25 mouse cellular contexts compared by ENCODE assay signal in genomic region chr5:107173483-107173882, GRCm38 (mm10).
A peak's percentile ranks its signal among the peaks of the same experiment; 100 is the strongest.
DNase-seq lines count a peak whose midpoint lies in the region; ATAC-seq lines count a peak whose summit lies in the region.
"Had no signal": no experiment of that assay in that cellular context is flagged by ENCODE, and none has a peak within 500 bp of the region (broad histone marks: within the 10 kb centered on the region; RNA-seq: fewer than 3 reads in every experiment).

No protein-coding gene starts in this region.

- H3K4me1 ChIP-seq in liver, embryonic 12.5 days: peaks cover 24% of the 10 kb centered on the region
- H3K4me1 ChIP-seq in liver, embryonic 15.5 days (replicated peaks): peaks cover 19% of the 10 kb centered on the region

- no peaks in the 10 kb centered on the region for H3K27me3 ChIP-seq in liver, embryonic 12.5 days (replicated peaks)
- no peaks in the 10 kb centered on the region for H3K27me3 ChIP-seq in liver, embryonic 15.5 days
- H3K27me3 ChIP-seq: embryonic facial prominence, embryonic 12.5 days; embryonic facial prominence, embryonic 15.5 days; heart, embryonic 13.5 days; hindbrain, embryonic 12.5 days; hindbrain, embryonic 15.5 days had no signal

- no peaks in the 10 kb centered on the region for H3K36me3 ChIP-seq in liver, embryonic 12.5 days
- H3K36me3 ChIP-seq in liver, embryonic 15.5 days (replicated peaks): no peaks in the 10 kb centered on the region
- H3K36me3 ChIP-seq: embryonic facial prominence, embryonic 15.5 days; hindbrain, embryonic 12.5 days; hindbrain, embryonic 15.5 days had no signal

- H3K27ac ChIP-seq in liver, embryonic 12.5 days: no peak overlapping the region
- H3K27ac ChIP-seq in liver, embryonic 15.5 days (replicated peaks): no peak overlapping the region
- H3K27ac ChIP-seq: embryonic facial prominence, embryonic 12.5 days; embryonic facial prominence, embryonic 15.5 days; forebrain, embryonic 13.5 days; heart, adult 2 months; heart, embryonic 10.5 days; heart, embryonic 13.5 days; hindbrain, embryonic 12.5 days; hindbrain, embryonic 15.5 days had no signal

- no peak overlapping the region for H3K4me2 ChIP-seq in liver, embryonic 12.5 days
- H3K4me2 ChIP-seq in liver, embryonic 15.5 days: no peak overlapping the region
- H3K4me2 ChIP-seq: embryonic facial prominence, embryonic 12.5 days; embryonic facial prominence, embryonic 15.5 days; forebrain, embryonic 13.5 days; heart, embryonic 13.5 days; hindbrain, embryonic 12.5 days; hindbrain, embryonic 15.5 days had no signal

- no peak overlapping the region for H3K4me3 ChIP-seq in liver, embryonic 12.5 days
- no peak overlapping the region for H3K4me3 ChIP-seq in liver, embryonic 15.5 days (replicated peaks)
- H3K4me3 ChIP-seq: embryonic facial prominence, embryonic 12.5 days; embryonic facial prominence, embryonic 15.5 days; forebrain, embryonic 13.5 days; heart, adult 2 months; heart, embryonic 10.5 days; heart, embryonic 13.5 days; hindbrain, embryonic 12.5 days; hindbrain, embryonic 15.5 days had no signal

- peak; percentile 29 for DNase-seq in c-Kit-positive CD71-positive TER-119-negative erythroid progenitor cells, embryonic 14.5 days (ENCODE audit: low read depth)
- peak; percentile 29 for DNase-seq in c-Kit-positive CD71-positive TER-119-positive erythroid progenitor cells, embryonic 14.5 days (ENCODE audit: low spot score)
- no peak for DNase-seq in cerebellum, adult 18-20 months
- DNase-seq in urinary bladder, adult 18-20 months (ENCODE audit: low spot score in 2 of 2): no peak
- no peak for DNase-seq in urinary bladder, postnatal 25 days (ENCODE audit: low spot score)
- DNase-seq: adrenal gland, adult 2 months; adrenal gland, postnatal 14 days; cerebellum, adult 2 months; cerebellum, adult 9-11 months; cerebellum, postnatal 25 days; gastrocnemius, postnatal 25 days; heart, adult 2 months; heart, postnatal 14 days had no signal

- 49% methylated on average over 2 of the region's 2 CpGs for WGBS in liver, embryonic 12.5 days (ENCODE audit: insufficient replicate concordance)
- 35% methylated on average over 2 of the region's 2 CpGs for WGBS in liver, embryonic 15.5 days (ENCODE audit: insufficient replicate concordance)

- peak; percentile 79 for ATAC-seq in liver, embryonic 12.5 days
- peak; percentile 63 for ATAC-seq in liver, embryonic 15.5 days (ENCODE audit: insufficient read depth)
- no peak for ATAC-seq in megakaryocyte, adult 5-6 weeks (ENCODE audit: poor library complexity, severe bottlenecking)
- ATAC-seq: CD4-positive, CD25-positive, alpha-beta regulatory T cell, adult 4 months; forebrain, embryonic 13.5 days; forebrain, embryonic 16.5 days had no signal

- H3K9me3 ChIP-seq in liver, embryonic 12.5 days (replicated peaks): no peaks in the 10 kb centered on the region
- H3K9me3 ChIP-seq in liver, embryonic 15.5 days (replicated peaks): no peaks in the 10 kb centered on the region
- H3K9me3 ChIP-seq: embryonic facial prominence, embryonic 12.5 days; embryonic facial prominence, embryonic 15.5 days; forebrain, embryonic 13.5 days; heart, embryonic 10.5 days; heart, embryonic 13.5 days; hindbrain, embryonic 12.5 days; hindbrain, embryonic 15.5 days had no signal

- H3K9ac ChIP-seq in liver, embryonic 12.5 days: no peak overlapping the region
- no peak overlapping the region for H3K9ac ChIP-seq in liver, embryonic 15.5 days
- H3K9ac ChIP-seq: embryonic facial prominence, embryonic 12.5 days; embryonic facial prominence, embryonic 15.5 days; forebrain, embryonic 13.5 days; heart, embryonic 13.5 days; hindbrain, embryonic 12.5 days; hindbrain, embryonic 15.5 days had no signal

Comparison
In these comparisons a context has a peak if more than half of its experiments do, and no peak if none do; other contexts are left out.
1. DNase-seq: peak in c-Kit-positive CD71-positive TER-119-negative erythroid progenitor cells, embryonic 14.5 days (single experiment) and c-Kit-positive CD71-positive TER-119-positive erythroid progenitor cells, embryonic 14.5 days (single experiment); none in cerebellum, adult 18-20 months (0 of 2), urinary bladder, adult 18-20 months (0 of 2) and urinary bladder, postnatal 25 days (single experiment).